Mouse (Mus musculus): ENCODE data around the gene Polg2.

- TF ChIP-seq CTCF (IDR thresholded peaks at IDR 0.05; ENCODE audit: low read depth) (no peak), EP300 (IDR thresholded peaks at IDR 0.05; ENCODE audit: low read depth) (no peak)
These were observed 40.2 kb downstream of the Polg2 start for GRCm38 (mm10) chr11:106739116-106739515.

All from liver, postnatal 0 days (tissue).